Mouse (Mus musculus) CH12.LX (cell line): ENCODE results near the gene Axdnd1.

ENCODE experiments used
- CTCF ChIP-seq, 2 experiments: IDR thresholded peaks in 1 of 2; conservative IDR thresholded peaks in 1 of 2; 2 replicates each; pipeline ENCODE4 v1.5.1; 2011 to 2012; ENCODE audit warnings: low read depth in 2 of 2, low read length in 2 of 2, improper control_type of control experiment in 1 of 2, inconsistent platforms in 1 of 2, mild to moderate bottlenecking in 1 of 2, moderate library complexity in 1 of 2
- MXI1 ChIP-seq: IDR thresholded peaks from 2 replicates; pipeline ENCODE4 v1.6.1; 2011; ENCODE audit warnings: mild to moderate bottlenecking, low read depth, low read length, improper control_type of control experiment
- POLR2AphosphoS2 ChIP-seq: IDR thresholded peaks from 2 replicates; pipeline ENCODE4 v1.6.1; 2011; ENCODE audit warnings: low read depth, low read length, improper control_type of control experiment
- SIN3A ChIP-seq: IDR thresholded peaks from 2 replicates; pipeline ENCODE4 v1.6.1; 2012; ENCODE audit warnings: low read length, improper control_type of control experiment, inconsistent platforms
- UBTF ChIP-seq: IDR thresholded peaks from 2 replicates; pipeline ENCODE4 v1.6.1; 2012; ENCODE audit warnings: low read depth, mild to moderate bottlenecking, inconsistent platforms, low read length, improper control_type of control experiment, moderate library complexity
- USF2 ChIP-seq: conservative IDR thresholded peaks from 2 replicates; pipeline ENCODE4 v1.6.1; 2011; ENCODE audit warnings: low read depth, low read length, improper control_type of control experiment
- ZC3H11A ChIP-seq: IDR thresholded peaks from 2 replicates; pipeline ENCODE4 v1.6.1; 2012; ENCODE audit warnings: low read depth, mild to moderate bottlenecking, inconsistent platforms, low read length, improper control_type of control experiment
- ZNF384 ChIP-seq: IDR thresholded peaks from 2 replicates; pipeline ENCODE4 v1.6.1; 2012; ENCODE audit warnings: low read depth, low read length, improper control_type of control experiment, inconsistent platforms

GRCm38 (mm10) chr1:156340847-156341246 is 80.1 kb downstream of the Axdnd1 start:
- TF ChIP-seq ZC3H11A (no peak), SIN3A (no peak), CTCF (conservative IDR thresholded peaks at IDR 0.05 in 1 of 2, IDR thresholded peaks at IDR 0.05 in 1 of 2; ENCODE audit: low read depth in 2 of 2, low read length in 2 of 2) (no peak), USF2 (no peak), UBTF (no peak), MXI1 (no peak), POLR2AphosphoS2 (no peak), ZNF384 (no peak)
